Mouse (Mus musculus) embryo, embryonic 11.5 days (tissue): ENCODE results near the gene Zfp988.
"Not testable (repeated sequence)": the region's sequence is repeated elsewhere in the genome, so short reads cannot be mapped to it uniquely, and the experiment has no call there.

Experiments used
- DNase-seq: peaks from one replicate; pipeline ENCODE4 v3.0.0-alpha.2; 2012; ENCODE audit warnings: low read depth, low spot score

The Zfp988 gene

DNA sequence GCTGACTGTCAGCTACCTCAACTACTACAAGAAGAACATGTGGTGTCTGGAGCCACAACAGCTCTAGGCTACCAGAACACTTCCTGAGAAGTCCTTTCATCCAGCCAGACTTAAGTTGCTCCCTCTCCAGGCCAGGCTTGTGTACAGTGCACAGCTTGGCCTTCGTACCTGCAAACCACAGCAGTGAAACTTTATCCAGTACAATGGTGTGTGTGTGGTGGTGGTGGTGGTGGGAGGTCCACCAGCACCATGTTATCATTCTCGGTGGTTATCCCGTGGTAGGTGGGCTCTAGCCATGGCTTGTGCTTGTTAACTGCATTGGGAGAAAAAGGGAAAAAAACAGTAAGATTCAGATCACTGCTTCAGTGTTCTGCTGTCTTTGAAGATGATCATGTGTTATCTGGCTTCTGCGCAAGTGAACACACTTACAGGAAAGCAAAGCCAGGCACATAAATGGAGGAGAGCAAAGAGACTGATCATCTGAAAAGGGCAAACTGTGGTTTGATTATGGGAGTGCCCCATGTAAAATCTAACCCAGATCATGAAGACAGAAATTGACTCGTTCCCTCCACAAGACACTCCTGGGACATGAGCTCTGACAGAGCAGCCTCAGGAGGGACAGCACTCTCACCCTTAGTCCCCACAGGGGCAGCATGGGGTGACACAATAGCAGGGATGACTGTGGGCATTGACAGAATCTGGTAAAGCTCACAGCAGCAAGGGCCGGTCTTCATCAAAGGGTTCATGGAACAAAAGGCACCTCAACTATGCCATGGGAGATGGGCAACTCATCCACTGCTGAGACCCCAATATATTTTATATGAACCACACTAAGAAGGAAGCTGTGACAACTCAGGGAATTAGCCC is 37.8 kb downstream of the Zfp988 start:
- not testable (repeated sequence) for DNase-seq

DNA sequence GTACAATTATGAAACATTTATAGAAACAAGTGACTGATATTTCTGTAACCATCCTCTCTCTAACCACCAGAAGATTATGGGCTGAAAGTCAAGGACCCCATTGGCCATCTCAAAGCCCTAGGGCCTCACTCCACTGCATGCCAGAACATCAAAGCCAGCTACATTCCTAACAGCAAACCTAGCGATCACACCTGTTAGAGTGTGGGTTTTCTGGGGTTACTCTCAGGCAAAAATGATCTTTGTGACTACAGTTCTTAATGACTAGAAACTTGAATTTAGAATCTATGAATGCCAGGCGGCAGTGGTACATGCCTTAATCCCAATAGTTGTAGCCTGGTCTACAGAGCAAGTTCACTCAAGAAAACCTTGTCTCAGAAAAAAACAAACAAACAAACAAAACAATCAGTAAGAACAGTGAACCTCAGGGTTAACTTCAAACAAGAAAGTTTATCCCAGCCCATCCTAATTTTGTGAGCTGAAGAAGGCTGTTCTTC is 39.6 kb downstream of the Zfp988 start:
- not testable (repeated sequence) for DNase-seq

DNA sequence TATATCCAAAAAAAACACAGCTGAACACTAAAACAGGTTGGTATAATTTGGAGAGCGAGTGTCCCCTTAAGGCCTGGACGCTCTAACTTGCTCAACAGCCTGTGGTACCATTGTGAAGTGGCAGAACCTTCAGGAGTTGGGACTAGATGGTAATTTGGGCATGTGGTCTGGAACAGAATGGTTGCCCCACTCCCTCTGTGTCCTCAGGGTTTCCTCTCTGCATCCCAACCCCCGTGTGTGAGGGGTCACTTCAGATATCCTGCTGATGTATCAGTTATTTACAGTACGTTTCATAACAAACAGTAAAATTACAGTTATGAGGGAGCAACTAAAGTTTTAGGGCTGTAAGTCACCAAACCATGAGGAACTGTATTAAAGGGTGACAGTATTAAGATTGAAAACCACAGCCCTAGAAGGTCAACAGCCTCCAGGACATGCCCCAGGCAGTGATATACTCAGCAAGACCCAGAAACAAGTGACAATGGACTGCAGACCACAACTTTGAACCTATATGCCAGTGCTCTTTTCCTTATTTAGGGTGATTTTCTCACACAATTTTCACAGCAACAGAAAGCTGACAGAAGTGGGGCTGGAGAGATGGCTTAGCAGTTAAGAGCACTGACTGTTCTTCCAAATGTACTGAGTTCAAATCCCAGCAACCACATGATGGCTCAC is 41.0 kb downstream of the Zfp988 start:
- not testable (repeated sequence) for DNase-seq

DNA sequence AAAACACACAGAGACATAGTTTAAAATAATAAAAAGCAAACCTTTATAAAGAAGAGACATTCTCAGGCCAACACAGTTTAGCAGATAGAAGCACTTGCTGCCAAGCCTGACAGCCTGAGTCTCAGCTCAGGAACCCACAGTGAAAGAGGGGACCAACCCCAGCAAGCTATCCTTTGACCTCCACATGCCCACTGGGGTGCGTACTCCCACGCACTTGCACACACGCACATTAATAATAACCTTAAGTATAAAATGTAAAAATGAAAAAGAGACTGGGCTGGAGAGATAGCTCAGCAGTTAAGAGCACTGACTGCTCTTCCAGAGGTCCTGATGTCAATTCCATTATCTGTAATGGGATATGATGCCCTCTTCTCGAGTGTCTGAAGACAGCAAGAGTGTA is 41.8 kb downstream of the Zfp988 start:
- DNase-seq: not testable (repeated sequence)

DNA sequence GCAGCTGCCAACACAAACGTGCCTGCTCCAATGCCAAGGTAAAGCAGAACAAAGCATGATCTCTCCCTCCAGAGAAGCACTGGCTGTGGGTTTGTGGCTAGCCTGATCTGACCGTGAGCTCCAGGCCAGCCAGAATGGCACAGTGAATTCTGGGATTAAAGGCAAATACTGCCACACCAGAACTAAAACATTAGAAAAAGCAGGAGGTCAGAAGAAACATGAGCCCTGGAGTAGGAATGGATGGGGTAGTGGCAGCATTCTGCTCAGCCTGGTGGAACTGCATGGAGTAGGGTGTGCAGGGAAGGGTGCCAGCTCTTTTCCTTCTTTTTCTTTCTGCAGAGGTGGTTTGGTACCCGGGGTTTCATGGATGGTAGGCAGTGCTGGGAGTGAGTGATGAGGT is 42.4 kb downstream of the Zfp988 start:
- not testable (repeated sequence) for DNase-seq

DNA sequence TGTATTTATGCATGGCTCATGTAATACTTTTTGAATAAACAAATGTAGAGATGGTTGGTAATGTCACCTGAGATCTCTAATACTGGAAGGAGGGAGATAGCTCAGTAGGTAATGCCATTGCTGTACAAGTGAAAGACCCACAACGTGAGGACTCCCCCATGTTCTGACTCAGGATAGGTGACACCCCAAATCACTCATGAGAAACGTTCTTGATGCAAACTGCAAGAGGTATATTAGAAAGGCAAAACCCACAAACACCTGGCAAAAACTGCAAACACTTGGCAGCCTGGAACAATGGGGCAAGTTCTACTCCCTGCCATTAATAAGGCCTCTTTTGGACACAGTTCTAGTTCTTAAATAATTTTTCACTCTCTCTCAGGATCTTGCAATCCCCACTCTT is 42.9 kb downstream of the Zfp988 start:
- not testable (repeated sequence) for DNase-seq

DNA sequence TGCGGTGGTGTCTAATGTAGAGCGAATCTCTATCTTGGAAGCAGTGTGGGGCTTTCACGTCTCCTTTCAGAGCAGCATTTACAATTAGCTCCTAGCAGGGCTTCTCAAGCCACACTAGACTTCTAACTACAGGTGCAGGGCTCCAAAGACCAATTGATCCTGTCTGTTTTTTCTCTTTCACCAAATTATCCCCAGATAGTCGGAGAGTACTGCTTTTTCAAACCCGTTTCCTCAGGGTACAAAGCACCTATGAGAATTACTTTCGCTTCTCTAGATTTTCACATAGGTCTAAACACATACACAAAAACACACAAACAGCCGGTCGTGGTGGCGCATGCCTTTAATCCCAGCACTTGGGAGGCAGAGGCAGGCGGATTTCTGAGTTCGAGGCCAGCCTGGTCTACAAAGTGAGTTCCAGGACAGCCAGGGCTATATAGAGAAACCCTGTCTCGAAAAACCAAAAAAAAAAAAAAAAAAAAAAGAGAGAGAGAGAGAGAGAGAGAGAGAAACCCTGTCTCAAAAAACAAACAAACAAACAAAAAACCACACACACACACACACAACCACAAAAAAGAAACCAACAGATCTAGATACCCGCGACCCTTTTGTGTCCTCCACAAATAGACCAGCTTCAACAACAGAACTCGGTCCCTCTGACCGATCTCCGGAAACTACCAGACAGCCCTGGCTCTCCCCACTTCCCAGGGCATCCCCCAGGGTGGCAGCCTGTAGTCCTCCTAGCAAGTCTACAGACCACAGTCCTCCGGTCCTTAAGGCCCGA is 43.6 kb downstream of the Zfp988 start:
- not testable (repeated sequence) for DNase-seq

DNA sequence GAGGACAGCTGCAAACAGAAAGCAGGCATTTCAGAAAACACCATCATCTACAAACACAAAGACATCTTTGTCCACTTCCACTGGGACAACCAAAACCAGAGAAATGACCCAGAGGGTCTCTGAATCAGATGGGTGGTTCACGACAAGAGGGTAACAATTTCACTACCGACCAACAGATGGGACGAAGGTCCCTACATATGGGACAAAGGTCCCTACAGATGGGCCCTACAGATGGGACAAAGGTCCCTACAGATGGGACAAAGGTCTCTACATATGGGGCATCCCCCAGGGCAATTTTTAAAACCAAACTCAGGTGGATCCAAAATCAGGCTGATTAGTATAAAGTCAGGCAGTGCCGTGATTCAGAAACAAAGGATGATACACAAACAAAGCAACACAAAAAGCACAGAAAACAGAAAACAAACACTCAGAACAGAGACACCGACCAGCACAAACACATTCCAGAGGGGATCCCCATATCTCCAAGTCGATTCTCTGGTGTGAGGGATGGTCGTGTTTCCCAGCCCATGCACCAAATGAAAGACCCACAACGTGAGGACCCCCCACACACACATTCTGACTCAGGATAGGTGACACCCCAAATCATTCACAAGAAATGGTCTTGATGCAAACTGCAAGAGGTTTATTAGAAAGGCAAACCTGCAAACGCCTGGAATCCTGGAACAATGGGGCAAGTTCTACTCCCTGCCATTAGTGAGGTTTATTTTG is 44.4 kb downstream of the Zfp988 start:
- not testable (repeated sequence) for DNase-seq

DNA sequence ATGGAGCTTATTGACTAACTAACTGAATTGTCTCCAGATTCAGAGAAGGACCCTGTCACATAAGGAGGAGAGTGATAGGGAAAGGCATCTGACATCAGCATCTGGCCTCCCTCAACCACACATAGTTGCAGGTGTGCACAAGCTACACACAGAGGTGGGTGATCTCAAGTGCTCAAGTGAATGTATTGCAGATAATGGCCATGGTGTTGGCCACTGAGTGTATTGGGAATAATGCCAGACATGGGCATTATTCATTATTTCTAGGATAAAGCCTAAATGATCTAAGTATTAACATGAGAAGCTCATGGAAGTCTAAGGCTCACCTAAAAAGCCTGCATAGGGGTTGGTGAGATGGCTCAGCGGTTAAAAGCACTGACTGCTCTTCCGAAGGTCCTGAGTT is 45.1 kb downstream of the Zfp988 start:
- DNase-seq: not testable (repeated sequence)

DNA sequence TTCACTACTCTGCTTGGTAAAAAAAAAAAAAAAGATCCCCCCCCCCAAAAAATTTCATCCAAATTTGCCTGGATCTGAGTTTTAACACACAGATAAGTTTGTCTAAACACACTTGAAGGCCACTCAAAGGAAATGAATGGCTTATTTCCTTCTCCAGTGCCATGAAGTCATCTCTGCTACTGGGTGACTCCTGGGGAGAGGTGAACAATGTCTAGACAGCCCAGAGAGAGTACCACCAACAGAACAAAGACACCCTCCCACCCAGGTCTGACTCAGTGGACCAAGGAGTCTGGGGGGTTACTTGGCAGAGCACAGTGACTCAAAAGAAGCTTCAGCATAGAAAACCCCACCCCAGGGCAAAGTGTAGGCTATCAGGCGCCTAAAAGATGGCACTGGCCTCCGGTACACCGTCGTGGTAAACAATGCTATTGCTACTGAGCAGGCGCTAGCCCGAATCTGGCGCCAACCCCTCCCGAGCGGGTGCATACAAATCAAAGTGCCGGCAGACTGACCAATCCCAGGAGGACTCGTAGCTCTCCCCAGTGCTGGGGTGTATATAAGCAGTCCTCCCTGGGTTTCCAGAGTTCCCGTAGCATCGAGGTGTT is 46.0 kb downstream of the Zfp988 start:
- DNase-seq: not testable (repeated sequence)

DNA sequence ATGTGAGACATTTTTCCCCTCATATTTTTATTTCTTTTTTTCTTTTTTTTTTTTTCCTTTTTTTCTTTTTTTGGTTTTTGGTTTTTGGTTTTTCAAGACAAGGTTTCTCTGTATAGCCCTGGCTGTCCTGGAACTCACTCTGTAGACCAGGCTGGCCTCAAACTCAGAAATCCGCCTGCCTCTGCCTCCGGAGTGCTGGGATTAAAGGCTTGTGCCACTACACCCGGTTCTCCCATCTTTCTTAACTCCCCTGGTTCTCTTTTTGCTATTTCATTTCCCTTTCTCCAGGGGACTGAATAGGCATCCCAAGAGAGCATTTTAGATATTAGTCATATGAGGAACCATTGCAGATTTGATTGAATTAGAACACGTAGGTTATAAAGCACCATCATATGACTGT is 48.2 kb downstream of the Zfp988 start:
- DNase-seq: not testable (repeated sequence)

DNA sequence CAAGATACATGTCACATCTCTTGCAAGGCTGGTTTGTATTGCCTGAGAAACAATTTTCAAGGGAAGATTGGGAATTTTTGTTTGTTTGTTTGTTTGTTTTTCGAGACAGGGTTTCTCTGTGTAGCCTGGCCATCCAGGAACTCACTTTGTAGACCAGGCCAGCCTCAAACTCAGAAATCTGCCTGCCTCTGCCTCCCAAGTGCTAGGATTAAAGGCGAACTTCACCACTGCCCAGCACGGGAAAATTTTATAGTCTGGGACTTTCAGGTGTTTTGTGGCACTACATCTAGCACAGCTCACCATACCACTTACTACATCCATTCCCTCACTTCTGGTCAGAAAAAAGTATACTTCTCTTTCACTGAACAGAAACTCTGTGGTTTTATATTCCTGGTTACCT is 50.6 kb downstream of the Zfp988 start:
- not testable (repeated sequence) for DNase-seq

DNA sequence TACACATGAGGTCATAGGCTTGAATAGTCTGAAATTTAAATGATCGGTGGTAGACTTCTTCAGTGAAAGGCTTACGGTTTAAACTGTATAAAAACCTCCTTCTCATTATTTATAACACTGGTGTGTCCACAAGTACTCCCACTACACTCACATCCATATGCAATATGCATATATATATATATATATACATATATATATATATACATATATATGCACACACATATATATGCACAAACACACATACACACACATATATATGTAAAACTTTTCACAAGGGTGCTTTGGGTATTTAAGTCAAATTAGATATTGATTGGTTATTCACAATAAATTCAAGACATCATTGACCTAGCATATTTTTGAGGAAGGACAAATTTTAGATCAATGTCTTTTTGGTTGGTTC is 51.7 kb downstream of the Zfp988 start:
- not testable (repeated sequence) for DNase-seq

DNA sequence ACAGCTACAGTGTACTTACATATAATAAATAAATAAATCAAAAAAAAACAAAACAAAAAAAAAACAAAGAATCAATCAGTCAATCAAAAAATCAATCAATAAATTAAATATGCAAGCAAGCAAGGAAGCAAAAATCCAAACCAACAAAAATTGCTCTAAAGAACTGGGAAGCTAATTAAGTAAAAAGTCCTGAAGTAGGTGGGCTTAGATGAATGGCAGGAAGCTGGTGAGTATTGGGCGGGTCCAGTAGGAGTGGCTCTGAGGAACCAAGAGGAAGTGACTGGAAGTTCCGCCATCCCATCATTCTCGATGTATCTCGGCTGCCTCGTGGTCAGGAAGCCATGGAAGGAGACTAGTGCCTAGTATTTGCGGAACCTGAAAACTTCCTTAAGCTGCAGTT is 55.5 kb downstream of the Zfp988 start, which contains the start of gene Zfp978:
Gene Zfp978, plus strand, starts transcription at position 301 of the 400 bp plus-strand sequence.
- not testable (repeated sequence) for DNase-seq

DNA sequence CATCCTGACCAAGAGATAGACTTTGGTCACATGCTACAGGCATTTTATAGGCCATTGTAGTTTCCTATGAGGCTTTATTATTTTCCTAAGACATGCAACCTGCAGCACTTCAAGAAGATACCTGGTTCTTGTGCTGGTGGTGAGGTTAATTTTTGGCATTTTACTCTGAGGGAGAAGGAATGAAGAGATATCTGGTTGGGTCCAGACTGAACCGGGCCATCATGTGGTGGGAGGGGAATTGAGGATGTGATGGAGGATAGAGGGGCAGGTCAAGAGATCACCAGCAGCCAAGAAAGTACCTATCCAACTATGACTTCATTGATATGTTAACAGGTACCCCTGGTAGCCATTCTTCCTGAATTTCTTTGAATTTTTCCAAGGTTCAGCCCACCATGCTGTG is 56.4 kb downstream of the Zfp988 start:
- not testable (repeated sequence) for DNase-seq

DNA sequence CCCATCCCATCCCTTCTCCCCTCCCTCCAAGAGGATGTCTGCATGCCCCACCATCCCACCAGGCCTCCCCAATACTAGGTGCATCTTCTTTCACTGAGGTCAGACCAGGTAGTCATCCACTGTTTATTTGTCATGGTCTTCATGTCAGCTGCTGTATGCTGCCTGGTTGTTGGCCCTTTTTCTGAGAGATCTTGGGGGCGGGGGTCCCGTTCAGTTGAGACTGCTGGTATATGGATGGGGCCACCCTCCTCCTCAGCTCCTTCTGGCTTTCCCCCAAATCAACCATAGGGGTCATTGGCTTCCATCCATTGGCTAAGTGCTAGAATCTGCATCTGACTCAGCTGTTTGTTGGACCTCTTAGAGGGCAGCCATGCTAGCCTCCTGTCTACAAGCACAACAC is 64.1 kb downstream of the Zfp988 start:
- DNase-seq: not testable (repeated sequence)

DNA sequence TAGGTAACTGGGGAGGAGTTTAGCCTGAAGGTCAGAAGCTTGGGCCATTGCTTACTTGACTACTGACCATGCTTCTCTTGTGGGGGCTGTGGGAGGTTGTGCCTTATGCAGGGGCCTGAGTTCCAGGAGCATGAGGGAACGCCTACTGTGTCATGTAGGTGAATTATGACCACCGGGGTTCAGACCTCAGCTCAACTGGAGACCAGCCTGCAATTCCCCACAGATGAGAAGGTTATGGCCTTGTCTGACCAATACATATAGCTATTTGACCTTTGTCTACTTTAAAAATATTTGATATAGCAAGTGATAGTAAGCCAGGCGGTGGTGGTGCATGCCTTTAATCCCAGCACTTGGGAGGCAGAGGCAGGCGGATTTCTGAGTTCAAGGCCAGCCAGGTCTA is 77.7 kb downstream of the Zfp988 start:
- DNase-seq: not testable (repeated sequence)
